Mouse (Mus musculus) olfactory bulb, adult 2 months (tissue): ENCODE measurements at regions not wholly inside any gene's neighbourhood (a gene's known extent, or its start where the extent isn't known, plus 50 kb on each side); places are given as distances from the start of the nearest gene placed in this dataset.

ENCODE experiments used
- CTCF ChIP-seq: fragments of 200-500 bp; IDR thresholded peaks from 2 replicates; pipeline ENCODE4 v1.5.1; 2012; ENCODE audit warnings: low read depth, mild to moderate bottlenecking, low read length, moderate library complexity; ENCODE audit not compliant: insufficient read depth
- POLR2A ChIP-seq: fragments of 200-500 bp; IDR thresholded peaks from 2 replicates; pipeline ENCODE4 v1.6.1; 2012; ENCODE audit warnings: mild to moderate bottlenecking, low read depth, low read length, moderate library complexity; ENCODE audit not compliant: insufficient read depth

DNA sequence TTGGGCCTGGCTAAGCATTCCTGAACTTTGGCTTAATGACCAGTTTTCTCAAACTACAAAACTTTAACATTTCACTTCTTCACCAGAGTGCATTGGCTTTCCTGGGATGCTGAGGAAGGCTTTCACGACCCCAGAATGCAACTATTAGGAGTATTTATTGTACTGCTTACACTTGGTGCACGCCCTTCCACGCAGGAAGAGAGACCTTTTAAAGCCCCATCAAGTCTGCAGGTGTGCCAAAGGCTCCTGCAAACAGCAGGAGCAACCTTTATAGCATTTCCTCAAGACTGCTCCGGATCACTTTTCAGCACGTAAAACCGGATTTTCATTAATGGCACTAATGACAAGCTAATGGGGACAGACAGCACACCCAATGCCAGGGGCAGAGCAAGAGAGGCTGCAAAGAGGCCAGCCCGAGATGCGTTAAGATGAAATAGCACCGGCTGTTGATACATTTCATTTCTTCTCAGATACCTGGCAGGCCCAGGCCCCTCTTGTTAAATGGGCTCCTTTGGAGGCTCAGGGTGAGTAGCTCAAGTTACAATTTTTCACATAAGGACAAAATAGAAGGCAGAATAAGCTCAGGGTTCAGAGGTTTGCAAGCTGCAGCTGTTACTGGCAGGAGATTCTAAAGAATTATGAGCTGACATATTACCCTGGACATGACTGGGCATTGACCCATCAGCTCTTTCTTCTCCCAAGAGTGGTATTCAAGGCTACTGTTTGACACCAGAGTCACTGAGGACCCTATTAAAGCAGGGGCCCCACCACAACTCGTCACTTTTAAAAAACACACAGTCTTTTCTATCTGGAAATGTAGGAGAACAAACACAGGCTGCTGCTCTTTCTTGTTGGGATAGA is 402.7 kb upstream of the Btbd3 start:
- TF ChIP-seq CTCF = no peak
- TF ChIP-seq POLR2A = no peak
